Mouse (Mus musculus): ENCODE data around the gene Dnajc19.

- TF ChIP-seq ZNF384 (IDR thresholded peaks at IDR 0.05; ENCODE audit: low read depth, low read length): no peak
- no peak for TF ChIP-seq HCFC1 (IDR thresholded peaks at IDR 0.05; ENCODE audit: borderline replicate concordance, insufficient read depth, low read length)
- TF ChIP-seq CHD2 (IDR thresholded peaks at IDR 0.05; ENCODE audit: low read depth, low read length): no peak
Measured at GRCm38 (mm10) chr3:34033720-34034364, 47.3 kb downstream of the Dnajc19 start.

Measured in ES-E14 (cell line).